Mouse (Mus musculus) left cerebral cortex, adult 8-10 months (tissue): ENCODE results near the gene Trpm8. TPM values are rescaled to one million over a fixed set of nuclear protein-coding genes. Genes with fewer than 3 reads are reported as not detected.

Experiments used
- DNase-seq, 2 experiments: peaks; one replicate each; pipeline ENCODE4 v3.0.0; 2022; ENCODE audit warnings: low spot score in 2 of 2
- total RNA-seq, 4 experiments: library from RNA; stranded (reverse); gene quantifications; 2 replicates each; pipeline ENCODE4 v1.2.4; 2022

Trpm8 gene
- total RNA-seq, 4 experiments from 2014 or later, result 0.08 to 0.28 (median 0.16) TPM

- no peak for DNase-seq
Observed at GRCm38 (mm10) chr1:88348496-88349005, 71.1 kb downstream of the Trpm8 start.

DNA sequence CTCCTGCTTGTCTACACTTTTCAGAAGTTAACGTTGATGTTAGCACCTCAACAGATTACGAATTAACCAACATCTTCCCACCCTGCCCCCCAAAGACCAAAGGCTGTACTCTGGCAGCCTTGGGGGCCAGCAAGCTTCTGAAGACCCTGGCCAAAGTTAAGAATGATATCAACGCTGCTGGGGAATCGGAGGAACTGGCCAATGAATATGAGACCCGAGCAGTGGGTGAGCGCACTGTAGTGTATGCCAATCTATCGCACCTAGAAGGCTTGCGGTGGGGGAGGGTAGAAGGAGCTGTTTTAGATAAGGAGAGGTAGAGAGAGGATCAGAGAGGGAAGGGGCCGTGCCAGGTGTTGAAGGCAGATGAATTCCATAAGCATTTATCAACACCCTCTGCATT is 73.3 kb downstream of the Trpm8 start:
- DNase-seq, result no peak

DNA sequence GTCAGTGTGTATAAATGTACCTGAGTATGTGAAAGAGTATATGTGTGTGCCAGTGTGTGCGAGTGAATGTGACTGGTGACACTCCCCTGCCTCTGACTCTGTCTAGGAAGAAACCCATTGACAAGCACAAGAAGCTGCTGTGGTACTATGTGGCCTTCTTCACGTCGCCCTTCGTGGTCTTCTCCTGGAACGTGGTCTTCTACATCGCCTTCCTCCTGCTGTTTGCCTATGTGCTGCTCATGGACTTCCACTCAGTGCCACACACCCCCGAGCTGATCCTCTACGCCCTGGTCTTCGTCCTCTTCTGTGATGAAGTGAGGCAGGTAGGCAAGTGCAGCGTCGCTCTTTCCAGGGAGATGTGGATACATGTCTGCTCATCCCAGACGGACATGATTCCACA is 77.6 kb downstream of the Trpm8 start:
- DNase-seq, result no peak

DNA sequence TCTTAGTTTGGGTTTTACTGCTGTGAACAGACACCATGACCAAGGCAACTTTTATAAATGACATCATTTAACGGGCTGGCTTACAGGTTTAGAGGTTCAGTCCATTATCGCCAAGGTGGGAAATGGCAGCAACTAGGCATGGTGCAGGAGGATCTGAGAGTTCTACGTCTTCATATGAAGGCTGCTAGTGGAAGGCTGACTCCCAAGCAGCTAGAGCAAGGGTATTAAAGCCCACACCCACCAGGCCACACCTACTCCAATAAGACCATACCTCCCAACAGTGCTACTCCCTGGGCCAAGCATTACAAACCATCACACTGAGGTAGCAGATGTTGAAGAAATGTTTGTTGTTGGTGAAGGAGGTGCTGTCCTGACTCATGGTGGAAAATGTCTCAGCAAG is 78.2 kb downstream of the Trpm8 start:
- no peak for DNase-seq

DNA sequence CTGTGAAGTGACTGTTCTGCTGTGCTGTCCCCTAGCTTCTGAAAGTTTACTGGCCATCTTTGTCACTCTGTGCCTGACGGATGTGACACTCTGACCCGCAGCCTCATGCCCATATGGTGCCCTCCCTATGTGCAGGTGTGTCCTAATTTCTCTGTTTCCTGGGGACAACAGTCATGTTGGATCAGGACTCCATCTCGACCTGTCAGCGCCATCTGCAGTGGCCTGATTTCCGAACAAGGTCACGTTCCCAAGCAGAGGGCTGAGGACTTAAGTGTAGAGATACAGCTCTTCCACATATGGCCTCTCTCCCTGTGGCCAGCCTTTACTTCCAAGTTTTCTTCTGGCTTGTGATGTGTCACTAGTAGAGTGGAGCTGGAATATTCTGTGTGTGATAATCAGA is 79.2 kb downstream of the Trpm8 start:
- no peak for DNase-seq

- peak; percentile 10 to 28 for DNase-seq
Observed at GRCm38 (mm10) chr1:88357458-88358090, 80.1 kb downstream of the Trpm8 start.

GRCm38 (mm10) chr1:88358102-88358654 is 80.7 kb downstream of the Trpm8 start:
- no peak for DNase-seq

- no peak for DNase-seq
Observed at GRCm38 (mm10) chr1:88361085-88361484, 83.6 kb downstream of the Trpm8 start.

DNA sequence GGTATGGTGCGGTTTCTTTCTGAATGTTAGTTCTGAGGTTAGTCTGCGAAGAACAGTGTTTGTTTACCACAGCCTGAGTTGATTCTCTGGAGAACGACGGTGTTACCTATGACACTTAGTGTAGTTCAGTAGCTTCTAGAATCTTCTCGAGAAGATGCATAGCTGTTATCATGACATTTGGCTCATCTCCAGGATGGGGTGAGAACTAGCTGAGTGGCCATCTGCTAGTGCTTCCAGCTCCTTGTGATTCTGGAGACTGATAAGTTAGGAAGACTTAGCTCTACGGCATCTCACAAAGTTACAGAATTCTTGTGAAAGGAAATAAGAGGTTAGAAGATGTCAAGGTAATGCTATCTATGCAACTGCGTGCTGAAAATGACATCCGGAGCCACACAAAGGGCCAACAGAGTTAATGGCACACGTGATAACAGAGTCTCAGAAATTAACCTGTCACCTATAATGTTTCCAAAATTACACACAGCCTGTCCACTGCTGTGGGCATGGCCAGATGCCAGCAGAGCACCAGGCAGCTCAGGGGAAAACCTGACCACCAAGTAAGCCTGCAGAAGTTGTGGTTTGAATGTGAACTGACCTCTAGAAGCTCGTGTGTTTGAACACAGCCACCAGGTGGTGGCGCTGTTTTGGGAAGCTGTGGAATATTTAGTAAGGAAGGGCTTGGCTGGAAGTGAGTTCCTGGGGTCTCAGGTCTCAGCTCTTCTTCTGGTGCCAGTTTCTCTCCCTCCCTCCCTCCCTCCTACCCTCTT is 89.6 kb downstream of the Trpm8 start:
- no peak for DNase-seq

DNA sequence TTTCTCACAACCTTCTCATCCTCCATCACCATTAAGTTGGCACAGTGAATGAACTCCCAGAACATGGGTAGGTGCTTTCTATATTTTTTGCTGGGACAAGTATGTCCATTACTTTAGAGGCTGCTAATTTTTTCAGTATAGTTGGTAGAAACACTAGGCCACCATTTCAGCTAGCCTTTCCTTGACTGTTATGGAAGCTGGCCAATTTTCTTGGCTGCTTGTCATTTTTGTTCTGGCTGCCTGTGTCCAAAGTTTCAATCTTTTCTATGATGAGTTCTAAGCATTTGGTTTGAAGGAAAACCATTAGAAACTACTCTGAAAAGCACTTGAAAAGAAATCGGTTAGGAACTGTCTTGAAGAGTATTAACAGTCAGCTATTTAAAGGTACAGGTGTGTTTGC is 101.0 kb downstream of the Trpm8 start:
- no peak for DNase-seq

GRCm38 (mm10) chr1:88391632-88392031 is 114.2 kb downstream of the Trpm8 start:
- no peak for DNase-seq

GRCm38 (mm10) chr1:88393321-88393720 is 115.9 kb downstream of the Trpm8 start:
- DNase-seq, result no peak

- DNase-seq, result peak in 1 of 2 experiments; percentile 10
Observed at GRCm38 (mm10) chr1:88403378-88403777, 125.9 kb downstream of the Trpm8 start.

GRCm38 (mm10) chr1:88406078-88406806 is 128.8 kb downstream of the Trpm8 start:
- DNase-seq, result no peak

DNA sequence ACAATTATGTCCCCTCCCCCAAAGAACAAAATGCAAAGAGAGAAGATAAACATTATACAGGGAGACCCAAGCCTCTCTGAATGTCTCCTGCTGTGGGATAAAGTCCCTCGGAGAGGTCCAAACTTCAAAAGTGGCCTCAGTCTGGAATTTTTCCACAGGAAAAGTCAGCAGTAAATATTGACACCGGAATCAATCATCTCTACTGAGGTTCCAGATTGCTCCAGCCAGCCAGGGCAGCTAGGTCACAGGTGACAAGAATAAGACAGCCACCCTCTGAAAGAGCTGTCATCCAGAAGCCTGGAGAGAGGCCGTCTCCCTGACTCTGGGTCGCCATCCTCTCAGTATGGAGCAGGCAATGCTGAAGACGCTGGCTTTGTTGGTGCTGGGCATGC is 129.3 kb downstream of the Trpm8 start, which contains the start of gene Spp2:
Gene Spp2, plus strand, starts transcription at position 155 of the 392 bp plus-strand sequence.
- DNase-seq, result no peak

DNA sequence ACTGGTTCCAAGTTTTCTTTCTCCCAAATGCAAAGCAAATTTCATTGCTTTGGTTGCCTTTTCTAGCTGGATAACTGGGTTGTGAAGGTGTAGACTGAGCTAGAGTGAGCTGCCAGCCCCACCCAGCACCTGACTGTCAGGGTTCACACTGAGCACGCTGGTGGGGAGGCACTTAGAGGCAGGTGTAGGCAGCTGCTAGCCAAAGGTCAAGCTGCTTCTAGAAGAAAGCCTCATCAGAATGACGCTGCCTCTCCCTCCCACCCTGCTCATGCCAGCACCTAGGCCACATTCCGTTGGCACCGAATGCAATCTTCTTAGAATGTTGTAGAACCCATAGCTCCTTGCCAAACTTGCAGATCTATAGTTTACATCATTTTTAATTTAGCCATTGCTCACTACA is 130.9 kb downstream of the Trpm8 start:
- no peak for DNase-seq

DNA sequence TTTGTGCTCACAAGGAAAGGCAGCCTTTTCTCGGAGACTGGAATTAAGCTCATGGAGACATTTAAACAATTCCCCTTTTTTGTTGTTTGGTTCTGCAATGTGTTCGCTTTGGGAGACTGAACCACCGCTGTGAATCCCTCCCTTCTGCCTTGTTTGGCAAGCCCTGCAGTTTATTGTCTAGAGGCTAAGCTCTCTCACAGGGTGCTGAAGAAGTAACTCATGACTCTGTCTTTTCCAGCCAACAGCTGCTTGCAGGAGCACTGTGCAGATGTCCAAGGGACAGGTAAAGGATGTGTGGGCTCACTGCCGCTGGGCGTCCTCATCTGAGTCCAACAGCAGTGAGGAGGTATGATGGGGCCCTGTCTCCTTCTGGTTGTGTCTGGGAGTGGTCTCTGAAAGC is 134.6 kb downstream of the Trpm8 start:
- DNase-seq, result no peak

DNA sequence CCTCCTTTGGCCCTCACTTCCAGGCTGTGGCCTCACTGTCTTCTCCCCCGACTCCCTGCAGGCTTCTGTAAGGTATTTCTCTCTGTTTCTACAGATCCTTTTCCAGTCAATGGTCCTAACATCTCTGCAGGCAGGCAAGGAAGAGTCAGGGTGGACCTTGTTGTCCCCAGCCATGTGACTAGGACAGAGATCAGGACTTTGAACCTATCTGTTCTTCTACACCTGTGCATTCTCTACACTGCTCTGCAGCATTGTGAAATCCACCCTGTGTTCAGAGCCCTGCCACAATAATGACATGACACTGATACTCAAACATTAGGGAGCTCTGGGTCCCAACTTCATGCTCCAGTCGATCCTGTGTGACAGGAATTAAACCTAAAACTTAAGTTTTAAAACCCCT is 141.5 kb downstream of the Trpm8 start:
- no peak for DNase-seq

- no peak for DNase-seq
Observed at GRCm38 (mm10) chr1:88422045-88422444, 144.6 kb downstream of the Trpm8 start.

- DNase-seq, result no peak
Observed at GRCm38 (mm10) chr1:88422846-88423395, 145.5 kb downstream of the Trpm8 start.

- peak; percentile 39 to 65 for DNase-seq
Observed at GRCm38 (mm10) chr1:88424602-88425252, 147.3 kb downstream of the Trpm8 start.
